Mouse (Mus musculus) neutrophil, adult 65 days (primary cell): Measurements from ENCODE around the gene Mcfd2. TPM values are rescaled to one million over a fixed set of nuclear protein-coding genes. Genes with fewer than 3 reads are reported as not detected.

Experiments
- total RNA-seq: library from RNA; stranded (reverse); gene quantifications from 2 replicates; pipeline ENCODE4 v1.2.4, GENCODE M21; 2023

The Mcfd2 gene
- 22.7 and 31.1 TPM in 2 replicates for total RNA-seq

DNA sequence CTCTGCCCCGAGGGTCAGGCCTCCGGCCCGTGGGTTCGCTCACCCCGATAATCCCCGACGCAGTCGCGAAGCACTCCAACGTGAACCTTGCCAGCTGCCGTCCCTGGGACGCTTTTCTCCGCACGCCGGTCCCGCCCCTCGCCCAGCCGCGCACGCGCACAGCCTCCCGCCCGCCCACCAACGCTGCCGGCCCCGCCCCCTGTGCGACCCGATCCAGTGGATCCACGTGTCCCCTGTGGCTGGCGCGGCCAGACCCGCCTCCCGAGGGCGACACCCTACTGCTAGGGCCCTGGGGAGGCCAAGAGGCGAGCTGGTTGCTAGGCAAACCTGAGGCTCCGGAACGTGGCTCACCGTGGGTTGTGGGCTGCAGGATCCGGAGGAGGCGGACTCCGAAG lies at the start of gene Mcfd2:
TSS of gene Mcfd2 (minus strand) at position 144 of the 395 bp plus-strand sequence.

DNA sequence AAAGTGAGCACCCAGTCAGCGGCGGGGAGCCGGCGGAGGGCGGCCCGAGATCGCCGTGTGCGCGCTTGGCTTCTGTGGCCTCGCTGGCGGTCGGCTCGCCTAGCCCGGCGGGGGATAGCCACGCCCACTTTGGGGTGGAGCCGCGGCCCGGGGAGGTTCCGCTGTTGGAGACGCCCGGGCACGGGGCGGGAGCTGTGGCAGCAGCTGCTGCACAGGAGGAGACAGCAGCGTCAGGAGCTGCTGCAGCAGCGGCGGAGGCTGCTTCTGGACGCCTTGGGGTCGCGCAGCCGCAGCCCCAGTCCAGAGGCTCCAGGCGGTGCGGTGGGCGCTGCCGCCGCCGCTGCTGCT lies 16.9 kb upstream of the Mcfd2 start, which contains the start of gene Ttc7:
TSS of gene Ttc7 (plus strand) at position 181 of the 348 bp plus-strand sequence.

Other genes with a start within 250 kb of the Mcfd2 start
- gene Pigf, start 240.5 kb downstream of the Mcfd2 start, total RNA-seq: 5.6 and 6.3 TPM in 2 replicates
- 83.7 and 87.8 TPM in 2 replicates for gene Cript, start 240.4 kb downstream of the Mcfd2 start, total RNA-seq
- gene Socs5, start 158.3 kb downstream of the Mcfd2 start, total RNA-seq: 5.5 and 9.4 TPM in 2 replicates
- 157 and 219 TPM in 2 replicates for gene Ttc7, start 17.0 kb upstream of the Mcfd2 start, total RNA-seq
- not detected in 2 replicates for gene Stpg4, start 161.8 kb upstream of the Mcfd2 start, total RNA-seq
- 426 and 432 TPM in 2 replicates for gene Calm2, start 181.0 kb upstream of the Mcfd2 start, total RNA-seq